Mouse (Mus musculus) thymus, adult 2 months (tissue): ENCODE data around the gene Dnah7c.

Experiments used
- CTCF ChIP-seq: fragments of 200-500 bp; IDR thresholded peaks from 2 replicates; pipeline ENCODE4 v1.5.1; 2012; ENCODE audit warnings: mild to moderate bottlenecking, control low read depth, low read length, moderate library complexity, borderline replicate concordance; ENCODE audit not compliant: control insufficient read depth, poor library complexity, insufficient read depth; ENCODE audit errors: extremely low read depth
- POLR2A ChIP-seq: fragments of 200-500 bp; IDR thresholded peaks from 2 replicates; pipeline ENCODE4 v1.6.1; 2012; ENCODE audit warnings: mild to moderate bottlenecking, low read length, control low read depth, moderate library complexity; ENCODE audit not compliant: control insufficient read depth, poor library complexity, insufficient read depth; ENCODE audit errors: extremely low read depth

DNA sequence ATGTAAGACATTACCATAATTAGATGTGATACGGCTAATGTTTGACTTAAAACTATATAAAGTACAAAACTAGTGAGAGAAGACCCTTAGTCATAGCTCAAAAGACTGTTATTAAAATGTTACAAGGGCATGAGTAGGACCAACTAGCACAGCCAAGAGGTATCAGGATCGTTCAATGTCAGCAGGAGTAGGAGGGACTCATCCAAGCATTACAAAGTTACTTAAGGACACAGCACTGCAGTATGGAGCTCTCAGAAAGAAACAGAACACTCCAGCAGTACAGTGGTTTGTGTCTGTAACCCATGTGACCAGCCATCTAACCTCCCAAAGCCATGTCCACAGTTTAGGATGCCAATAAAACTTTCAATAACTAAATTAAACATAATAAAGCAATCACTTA, 418.9 kb downstream of the Dnah7c start:
- TF ChIP-seq CTCF (no peak), POLR2A (no peak)
